Mouse (Mus musculus): Measurements from ENCODE around the gene Eif4e2.

Gene Eif4e2

DNA sequence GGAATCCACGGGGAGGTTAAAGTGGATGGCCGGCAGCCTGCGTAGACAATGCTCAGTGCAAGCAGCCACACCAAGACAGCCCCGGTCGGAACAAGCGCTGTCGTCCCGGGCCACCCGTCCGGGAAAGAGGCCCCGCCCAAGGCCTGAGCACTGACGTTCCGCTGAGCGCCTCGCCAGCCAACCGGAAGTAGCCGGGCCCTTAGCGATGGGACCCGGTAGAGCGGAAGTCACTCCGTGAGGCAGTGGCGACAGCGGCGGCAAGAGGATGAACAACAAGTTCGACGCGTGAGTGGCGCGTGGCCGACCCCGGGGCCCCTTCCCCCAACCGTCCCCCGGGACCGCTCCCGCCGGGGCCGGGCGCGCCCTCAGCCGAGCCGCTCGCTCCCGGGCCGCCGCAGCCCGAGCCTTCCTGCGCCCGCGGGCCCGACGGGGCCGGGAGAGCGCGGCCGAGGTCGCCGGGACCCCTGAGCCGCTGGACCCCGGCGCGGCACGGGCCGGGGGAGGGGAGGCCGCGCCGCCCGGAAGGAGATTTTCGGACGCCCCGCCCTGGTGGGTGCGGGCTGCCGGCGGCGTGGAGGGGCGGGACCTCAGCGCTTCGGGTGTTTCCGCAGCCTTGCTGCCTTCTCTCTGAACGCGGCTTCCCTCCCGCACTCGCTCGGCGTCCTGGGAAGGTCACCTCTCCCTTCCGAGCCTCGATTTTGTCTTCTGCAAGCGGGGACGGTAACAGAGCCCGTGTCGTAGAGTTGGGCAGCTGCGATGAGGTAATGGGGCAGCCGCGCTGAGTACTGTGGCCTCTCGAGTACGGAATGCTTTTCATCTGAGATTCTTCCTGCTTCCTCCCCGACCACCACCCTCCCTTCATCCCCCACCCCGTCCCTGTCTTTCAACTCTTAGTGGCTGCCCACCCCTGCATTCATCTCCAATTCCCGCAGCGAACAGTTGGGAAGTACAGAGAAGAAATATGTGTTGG is at the start of gene Eif4e2:
Gene Eif4e2 (plus strand): TSS at position 180 of the 970 bp plus-strand sequence.
- DNase-seq (ENCODE audit: low spot score in 2 of 2), result peak; percentile 87 to 90

GRCm38 (mm10) chr1:87164164-87164795 is 49.4 kb upstream of the Eif4e2 start:
- DNase-seq (ENCODE audit: low spot score in 2 of 2), result no peak

DNA sequence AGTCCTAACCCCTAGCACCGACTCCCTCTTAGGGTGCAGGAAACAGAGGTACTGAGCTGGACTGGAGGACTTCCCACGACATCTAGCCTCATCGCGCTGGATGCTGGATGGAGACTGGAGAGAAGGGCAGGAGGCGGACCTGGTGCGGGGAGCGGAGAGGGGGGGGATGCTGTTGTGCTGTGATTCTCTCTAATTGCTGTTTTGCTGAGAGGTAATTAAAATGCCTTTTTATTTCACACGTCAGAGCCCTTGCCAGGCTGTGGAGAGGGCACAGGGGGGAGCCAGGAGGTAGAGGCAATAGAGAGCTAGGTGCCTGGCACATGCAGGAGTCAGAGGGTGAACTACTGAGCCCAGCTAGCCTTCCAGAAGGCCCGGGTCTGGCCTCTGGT is 48.9 kb upstream of the Eif4e2 start:
- no peak for DNase-seq (ENCODE audit: low spot score in 2 of 2)

GRCm38 (mm10) chr1:87170458-87170857 is 43.3 kb upstream of the Eif4e2 start:
- DNase-seq (ENCODE audit: low spot score in 2 of 2), result no peak

GRCm38 (mm10) chr1:87171312-87171711 is 42.4 kb upstream of the Eif4e2 start:
- no peak for DNase-seq (ENCODE audit: low spot score in 2 of 2)

GRCm38 (mm10) chr1:87172316-87172715 is 41.4 kb upstream of the Eif4e2 start:
- DNase-seq (ENCODE audit: low spot score in 2 of 2), result no peak

DNA sequence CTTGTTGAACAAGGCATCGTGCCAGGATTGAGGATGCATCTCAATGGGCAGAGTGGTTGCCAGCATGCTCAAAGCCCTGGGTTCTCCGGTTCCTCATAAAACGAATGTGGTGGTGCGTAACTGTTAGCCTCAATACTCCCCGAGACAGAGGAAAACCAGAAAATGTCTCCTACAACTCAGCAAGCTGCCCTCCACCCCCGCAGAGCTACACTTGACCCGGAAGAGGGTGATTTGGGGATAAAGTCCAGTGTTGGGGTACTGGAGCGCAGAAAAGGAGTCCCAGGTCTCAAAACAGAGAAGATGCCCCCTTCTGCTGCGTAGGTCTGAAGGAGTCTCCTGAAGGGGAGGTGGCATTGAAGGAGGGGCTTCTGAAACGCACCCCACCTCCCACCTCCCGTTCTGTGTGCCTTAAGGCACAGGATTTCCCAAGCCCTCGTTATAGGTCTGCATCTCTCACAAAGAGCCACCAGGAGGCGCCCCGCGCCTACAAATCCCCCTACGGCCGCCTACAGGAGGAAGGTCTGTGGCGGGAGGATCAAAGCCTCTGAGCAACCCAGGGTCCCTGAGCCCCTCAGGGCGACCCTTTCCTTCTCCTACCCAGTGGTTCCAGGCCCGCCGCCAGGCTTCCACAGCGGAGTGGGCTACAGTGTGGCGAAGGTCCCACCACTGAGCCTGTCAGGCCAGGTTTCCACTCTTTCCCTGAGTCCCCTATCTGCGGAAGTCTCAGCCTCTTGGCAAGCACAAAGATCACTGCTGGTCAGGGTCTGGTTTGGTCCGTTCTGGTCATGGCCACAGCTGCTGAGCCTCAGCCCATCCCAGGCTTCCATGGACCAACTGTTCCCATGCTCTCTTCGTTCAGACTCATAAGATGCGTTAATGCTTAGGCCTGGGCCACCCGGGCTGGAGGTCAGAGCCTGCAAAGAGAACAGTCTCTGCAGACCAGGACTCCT is 39.4 kb upstream of the Eif4e2 start:
- DNase-seq (ENCODE audit: low spot score in 2 of 2), result no peak

- DNase-seq (ENCODE audit: low spot score in 2 of 2), result peak in 1 of 2 experiments; percentile 28
Measured at GRCm38 (mm10) chr1:87175852-87176292, 37.8 kb upstream of the Eif4e2 start.

DNA sequence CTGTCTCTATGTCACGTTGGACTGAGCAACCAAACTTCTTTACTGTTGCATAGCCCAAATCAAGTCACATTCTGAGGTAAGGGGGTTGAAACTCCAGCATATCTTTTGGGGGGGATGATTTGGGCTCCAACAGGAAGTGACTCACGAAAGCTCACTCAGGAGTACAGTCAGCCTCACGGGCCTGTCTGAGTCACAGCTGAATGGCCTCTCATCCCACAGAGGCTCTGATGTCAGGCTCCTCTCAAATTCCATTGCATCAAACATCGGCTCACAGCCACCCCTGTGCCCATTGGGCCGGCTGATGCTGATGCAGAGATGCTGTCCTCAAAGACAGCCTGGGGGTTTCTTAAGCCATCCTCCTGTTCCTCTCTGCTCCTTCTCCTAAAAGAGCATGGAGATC is 32.8 kb upstream of the Eif4e2 start:
- DNase-seq (ENCODE audit: low spot score in 2 of 2), result no peak

GRCm38 (mm10) chr1:87183013-87183412 is 30.7 kb upstream of the Eif4e2 start, which contains the start of gene Prss56:
Prss56 (plus strand) TSS chr1:87183313.
- no peak for DNase-seq (ENCODE audit: low spot score in 2 of 2)

- no peak for DNase-seq (ENCODE audit: low spot score in 2 of 2)
Measured at GRCm38 (mm10) chr1:87183998-87184750, 29.5 kb upstream of the Eif4e2 start.

DNA sequence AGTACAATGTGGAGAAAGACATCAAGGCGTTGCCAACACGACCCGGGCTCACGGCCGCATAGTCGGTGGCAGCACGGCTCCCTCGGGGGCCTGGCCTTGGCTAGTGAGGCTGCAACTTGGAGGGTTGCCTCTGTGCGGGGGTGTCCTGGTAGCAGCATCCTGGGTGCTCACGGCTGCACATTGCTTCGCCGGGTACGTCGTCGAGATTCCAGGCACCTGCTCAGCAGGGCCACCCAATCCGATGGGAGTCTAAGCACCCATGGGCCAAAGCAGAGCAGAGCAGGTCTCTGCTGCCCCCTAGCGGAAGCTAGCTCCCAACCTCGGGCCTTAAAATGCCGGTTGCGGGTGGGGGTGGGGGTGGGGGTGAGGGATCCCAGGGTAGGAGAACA is 29.0 kb upstream of the Eif4e2 start:
- peak; percentile 44 to 53 for DNase-seq (ENCODE audit: low spot score in 2 of 2)

DNA sequence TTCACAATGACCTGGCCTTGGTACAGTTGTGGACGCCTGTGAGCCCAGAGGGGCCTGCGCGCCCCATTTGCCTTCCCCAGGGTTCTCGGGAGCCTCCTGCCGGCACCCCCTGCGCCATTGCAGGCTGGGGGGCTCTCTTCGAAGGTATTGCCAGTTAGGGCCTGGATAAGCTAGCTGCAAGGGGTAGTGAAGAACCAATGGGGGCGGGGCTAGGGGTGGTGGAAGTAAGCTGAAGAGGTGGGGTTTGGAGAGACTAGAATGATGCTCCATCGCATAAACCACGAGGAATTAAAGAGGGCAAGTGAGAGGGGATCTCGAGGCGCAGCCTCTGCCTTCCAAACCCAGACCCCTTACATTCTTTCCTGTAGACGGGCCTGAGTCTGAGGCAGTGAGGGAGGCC is 28.2 kb upstream of the Eif4e2 start:
- DNase-seq (ENCODE audit: low spot score in 2 of 2), result no peak

DNA sequence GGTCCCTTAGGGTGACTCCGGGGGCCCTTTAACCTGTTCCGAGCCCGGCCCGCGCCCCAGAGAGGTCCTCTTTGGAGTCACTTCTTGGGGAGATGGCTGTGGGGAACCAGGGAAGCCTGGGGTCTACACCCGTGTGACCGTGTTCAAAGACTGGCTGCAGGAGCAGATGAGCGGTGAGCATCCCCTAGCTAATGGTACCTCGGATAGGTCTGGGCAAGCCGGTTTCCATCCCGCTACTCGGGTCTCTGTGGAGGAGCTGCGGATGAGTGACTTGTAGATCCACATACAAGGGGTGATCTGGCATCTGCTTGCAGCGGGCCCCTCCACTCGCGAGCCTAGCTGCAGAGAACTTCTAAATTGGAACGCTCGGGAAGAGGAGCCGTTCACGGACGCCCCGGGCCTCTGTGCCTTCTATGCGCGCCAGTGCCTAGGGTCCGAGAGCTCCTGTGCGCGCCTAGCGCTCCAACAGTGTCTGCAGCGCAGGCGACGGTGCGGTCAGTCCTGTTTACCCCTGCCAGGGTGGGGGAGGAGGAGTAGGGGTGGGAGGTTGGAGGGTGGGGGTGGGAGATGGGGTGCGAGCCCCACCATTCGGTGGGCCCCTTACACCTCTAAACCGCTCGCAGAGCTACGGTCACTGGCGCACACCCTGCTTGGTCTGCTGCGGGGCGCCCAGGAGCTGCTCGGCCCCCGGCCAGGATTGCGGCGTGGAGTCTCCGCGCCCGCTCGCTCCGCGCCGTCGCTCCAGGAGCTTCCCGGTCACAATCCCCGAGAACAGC is 27.3 kb upstream of the Eif4e2 start:
- no peak for DNase-seq (ENCODE audit: low spot score in 2 of 2)

- DNase-seq (ENCODE audit: low spot score in 2 of 2), result peak; percentile 23 to 50
Measured at GRCm38 (mm10) chr1:87187037-87187355, 26.7 kb upstream of the Eif4e2 start.

GRCm38 (mm10) chr1:87190429-87190828 is 23.3 kb upstream of the Eif4e2 start, which contains the start of gene Chrnd:
Chrnd (plus strand) TSS chr1:87190607.
- DNase-seq (ENCODE audit: low spot score in 2 of 2), result no peak

GRCm38 (mm10) chr1:87197296-87197695 is 16.4 kb upstream of the Eif4e2 start:
- DNase-seq (ENCODE audit: low spot score in 2 of 2), result no peak

DNA sequence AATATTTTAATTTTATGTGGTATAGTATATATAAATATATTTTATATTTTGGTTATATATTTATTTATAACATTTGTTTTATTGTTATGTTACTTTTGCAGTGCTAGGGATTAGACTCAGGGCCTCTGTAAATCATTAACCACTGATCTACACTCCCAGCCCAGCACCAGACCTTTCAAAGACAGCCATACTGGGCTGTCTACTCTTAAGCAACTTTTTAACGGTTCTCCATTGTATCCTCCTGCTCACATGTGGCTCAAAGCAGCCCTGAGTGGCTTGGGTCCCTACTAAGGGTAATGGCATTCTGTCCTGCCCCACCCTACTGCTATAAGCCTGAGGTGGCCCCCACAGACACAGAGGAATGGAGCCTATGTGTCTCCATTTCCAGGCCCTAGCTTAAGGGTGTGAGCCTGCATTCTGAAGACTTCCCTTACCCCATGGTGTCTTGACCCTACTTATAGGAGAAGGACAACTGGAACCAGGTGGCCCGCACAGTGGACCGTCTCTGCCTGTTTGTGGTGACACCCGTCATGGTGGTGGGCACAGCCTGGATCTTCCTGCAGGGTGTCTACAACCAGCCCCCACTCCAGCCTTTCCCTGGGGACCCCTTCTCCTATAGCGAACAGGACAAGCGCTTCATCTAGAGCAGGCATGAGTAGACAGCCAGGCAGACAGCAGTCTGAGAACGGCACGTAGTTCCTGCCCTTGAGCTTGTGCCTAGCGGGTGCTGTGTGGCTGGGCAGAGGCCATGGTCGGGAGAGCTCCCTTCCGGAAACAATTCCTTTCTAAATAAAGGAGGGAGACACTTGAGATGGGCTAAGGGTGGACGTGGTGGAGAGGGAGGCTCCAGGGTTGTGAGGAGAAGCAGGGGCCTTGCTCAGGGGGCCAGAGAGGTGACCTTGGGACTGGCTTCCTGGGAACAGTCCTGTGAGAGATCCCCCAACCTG is 15.3 kb upstream of the Eif4e2 start:
- DNase-seq (ENCODE audit: low spot score in 2 of 2), result no peak

DNA sequence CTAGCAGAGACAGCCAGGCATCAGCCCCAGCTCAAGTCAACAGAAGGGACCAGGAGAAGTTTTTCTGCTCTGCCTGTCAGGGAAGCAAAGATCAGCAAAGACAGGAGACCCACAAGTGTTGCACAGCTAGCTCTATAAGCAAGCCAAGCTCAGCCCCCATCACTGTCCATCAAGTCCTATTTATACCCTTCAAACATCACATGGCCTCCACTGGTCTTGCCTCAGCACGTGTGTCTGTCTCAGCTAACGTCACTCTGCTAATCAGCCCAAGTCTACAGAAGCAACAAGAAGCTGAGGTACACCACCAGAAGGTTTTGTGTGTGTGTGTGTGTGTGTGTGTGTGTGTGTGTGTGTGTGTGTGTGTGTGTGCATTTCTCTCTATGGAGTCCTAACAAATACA is 12.9 kb upstream of the Eif4e2 start:
- DNase-seq (ENCODE audit: low spot score in 2 of 2), result no peak

Measured in right cerebral cortex, postnatal 36 days (tissue).